Mouse (Mus musculus) forebrain, embryonic 16.5 days (tissue): ENCODE data around the gene Tmem143. TPM values are rescaled to one million over a fixed set of nuclear protein-coding genes. Genes with fewer than 3 reads are reported as not detected.

ENCODE experiments used
- ATAC-seq: fragments of 200-750 bp; cut with Nextera tagmentation; 2 replicates; pipeline ENCODE4 v1.8.0; 2017; ENCODE audit warnings: mild to moderate bottlenecking, moderate library complexity
- H3K27ac ChIP-seq: fragments of 300-500 bp; sonication (generic); 2 replicates; pipeline ENCODE4 v1.5.1; 2014; ENCODE audit warnings: low read length, control low read depth
- H3K27me3 ChIP-seq: fragments of 300-500 bp; sonication (generic); replicated peaks from 2 replicates; pipeline ENCODE4 v1.6.1; 2014; ENCODE audit warnings: low read length; ENCODE audit not compliant: control insufficient read depth, insufficient read depth
- H3K36me3 ChIP-seq: fragments of 300-500 bp; sonication (generic); 2 replicates; pipeline ENCODE4 v1.6.1; 2014; ENCODE audit not compliant: control insufficient read depth, insufficient read depth
- H3K4me1 ChIP-seq: fragments of 300-500 bp; sonication (generic); replicated peaks from 2 replicates; pipeline ENCODE4 v1.6.1; 2014; ENCODE audit warnings: low read length; ENCODE audit not compliant: control insufficient read depth, insufficient read depth
- H3K4me2 ChIP-seq: fragments of 300-500 bp; sonication (generic); 2 replicates; pipeline ENCODE4 v1.6.1; 2014; ENCODE audit warnings: mild to moderate bottlenecking, low read length, control low read depth
- H3K4me3 ChIP-seq: fragments of 300-500 bp; sonication (generic); replicated peaks from 2 replicates; pipeline ENCODE4 v1.5.1; 2014; ENCODE audit warnings: mild to moderate bottlenecking, low read length, control low read depth
- H3K9ac ChIP-seq: fragments of 300-500 bp; sonication (generic); replicated peaks from 2 replicates; pipeline ENCODE4 v1.6.1; 2014; ENCODE audit warnings: low read depth, low read length, control low read depth
- H3K9me3 ChIP-seq: fragments of 300-500 bp; sonication (generic); 2 replicates; pipeline ENCODE4 v1.6.1; 2016; ENCODE audit warnings: low read length; ENCODE audit not compliant: control insufficient read depth
- WGBS: fragments of 180-500 bp; shearing (Covaris S2); extraction: QIAGEN DNeasy Blood & Tissue Kit; methylation state at CpG from one replicate; pipeline ENCODE4 v1.1.7; 2014; 5-methylcytosine and 5-hydroxymethylcytosine counted together
- polyA plus RNA-seq: library from polyadenylated mRNA; unstranded; fragments of >200 nt; fragmentation: Nextera tagmentation; extraction: Ambion mirVana; gene quantifications from 2 replicates; pipeline ENCODE4 v1.2.1, GENCODE M21; 2015

Gene Tmem143
- polyA plus RNA-seq, 1 experiment from 2014 or later: 6.0 TPM

DNA sequence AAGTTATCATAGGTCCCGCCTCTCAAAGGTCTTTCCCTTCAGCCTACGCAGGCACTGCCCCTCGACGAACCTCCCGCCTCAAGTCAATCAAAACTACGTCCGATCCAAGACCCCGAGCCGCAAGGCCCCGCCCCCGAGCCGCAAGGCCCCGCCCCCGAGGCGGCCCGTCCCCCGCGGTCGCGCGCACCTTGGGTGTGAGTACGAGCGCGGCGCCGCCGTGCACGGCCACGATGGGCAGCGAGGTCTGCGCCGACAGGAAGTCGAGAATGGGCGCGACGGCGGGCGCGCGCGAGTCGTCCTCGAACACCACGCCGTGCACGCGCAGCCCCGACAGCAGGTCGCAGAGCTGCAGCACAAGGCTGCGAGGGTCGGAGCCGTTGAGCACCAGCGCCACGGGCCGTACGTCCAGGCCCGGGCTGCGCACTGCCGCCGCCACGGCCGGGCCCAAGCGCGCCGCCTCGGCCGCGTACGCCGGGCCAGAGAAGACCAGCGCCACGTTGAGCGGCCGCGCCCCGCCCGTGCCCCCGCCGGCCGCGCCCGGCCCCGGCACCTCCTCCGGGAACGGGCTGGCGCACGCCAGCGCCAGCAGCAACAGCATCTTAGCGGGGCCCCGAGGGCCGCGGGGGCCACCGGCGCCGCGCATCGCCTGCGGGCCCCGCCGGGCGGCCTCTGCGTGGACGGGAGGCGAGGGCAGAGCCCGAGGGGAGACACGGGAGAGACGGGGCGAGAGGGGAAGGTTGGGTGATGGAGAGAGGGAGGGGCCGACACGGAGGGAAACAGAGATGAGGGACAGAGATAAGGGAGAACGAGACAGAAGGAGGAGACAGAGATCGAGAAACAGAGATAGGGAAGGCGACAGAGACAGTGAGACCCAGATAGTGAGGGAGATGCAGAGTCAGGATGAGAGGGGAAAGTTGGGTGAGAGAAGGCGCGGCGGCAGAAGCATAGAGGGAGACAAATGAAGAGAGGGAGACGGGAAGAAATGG, 30.5 kb upstream of the Tmem143 start:
- H3K27me3 ChIP-seq: peaks cover under 1% of the 10 kb centered on the region; the same call in 1 of the 2 replicates
- H3K36me3 ChIP-seq: no peaks in the 10 kb centered on the region
- H3K9ac ChIP-seq: peak overlapping the region; percentile 85
- ATAC-seq: peak; percentile 58
- H3K4me1 ChIP-seq: peaks cover 42% of the 10 kb centered on the region
- H3K4me3 ChIP-seq: peak overlapping the region; percentile 68
- H3K27ac ChIP-seq: peak overlapping the region; percentile 55; the same call in 1 of the 2 replicates
- no peaks in the 10 kb centered on the region for H3K9me3 ChIP-seq
- H3K4me2 ChIP-seq: peak overlapping the region; percentile 70
- WGBS: under 1% methylated on average over 116 of the region's 117 CpGs

DNA sequence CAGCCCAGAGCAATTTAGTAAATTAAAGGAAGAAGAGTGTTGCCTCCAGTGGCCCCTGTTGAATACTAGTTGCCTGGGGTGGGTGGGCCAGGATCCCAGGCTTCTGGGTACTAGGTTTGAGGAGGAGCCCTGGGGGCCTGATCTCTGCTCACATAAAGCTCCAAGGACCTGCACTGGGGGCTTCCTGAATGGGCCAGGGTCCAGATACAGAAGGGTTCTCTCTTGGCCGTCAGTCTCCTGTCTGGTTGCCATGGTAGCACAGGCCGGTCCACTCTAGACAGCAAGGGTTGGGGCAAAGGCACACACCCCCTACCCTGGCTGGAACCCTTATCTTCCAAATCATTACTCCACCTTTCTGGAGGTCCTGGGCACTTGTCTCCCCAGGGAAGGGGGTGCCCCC, 28.9 kb upstream of the Tmem143 start:
- peaks cover 5% of the 10 kb centered on the region; the same call in 1 of the 2 replicates for H3K27me3 ChIP-seq
- H3K4me1 ChIP-seq: peaks cover 42% of the 10 kb centered on the region
- H3K27ac ChIP-seq: no peak overlapping the region
- no peaks in the 10 kb centered on the region for H3K36me3 ChIP-seq
- WGBS: 11% methylated on average over 2 of the region's 2 CpGs
- H3K9me3 ChIP-seq: no peaks in the 10 kb centered on the region
- no peak overlapping the region for H3K9ac ChIP-seq
- no peak for ATAC-seq
- peak overlapping the region; percentile 70 for H3K4me2 ChIP-seq
- H3K4me3 ChIP-seq: no peak overlapping the region

DNA sequence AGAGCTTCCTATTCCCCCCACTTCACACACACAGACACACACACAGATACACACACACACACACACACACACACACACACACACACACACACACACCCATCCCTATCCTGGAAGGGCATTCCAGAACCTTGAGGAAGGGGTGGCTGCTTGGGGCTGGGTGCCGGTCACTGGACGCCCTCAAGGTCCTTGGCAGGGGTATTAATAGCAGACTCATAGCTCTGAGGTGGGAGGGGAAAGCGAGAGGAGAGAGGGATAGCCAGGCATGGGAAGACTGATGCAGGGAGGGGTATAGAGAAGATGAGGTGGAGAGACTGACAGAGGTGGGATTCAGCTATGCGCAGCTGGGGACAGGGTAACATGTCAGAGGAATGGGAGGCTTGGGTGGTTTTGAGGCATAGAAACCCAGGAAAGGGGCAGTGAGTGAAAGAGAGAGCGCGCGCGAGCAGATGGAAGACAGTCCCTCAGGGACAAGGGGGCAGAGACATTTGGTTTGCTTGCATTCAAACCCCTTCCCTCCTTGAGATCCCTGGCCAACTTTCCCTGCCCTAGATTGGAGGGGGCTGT, 27.6 kb upstream of the Tmem143 start:
- Histone ChIP-seq H3K27ac (no peak overlapping the region), H3K4me3 (peak overlapping the region; percentile 38), H3K4me2 (peak overlapping the region; percentile 57), H3K4me1 (peaks cover 52% of the 10 kb centered on the region), H3K36me3 (no peaks in the 10 kb centered on the region), H3K9ac (0 out of 2 replicates have a peak overlapping the region, but pooled peaks have one; percentile 22), H3K9me3 (no peaks in the 10 kb centered on the region), H3K27me3 (peaks cover 5% of the 10 kb centered on the region; the same call in 1 of the 2 replicates)
- ATAC-seq: no peak
- WGBS: 24% methylated on average over 8 of the region's 8 CpGs

DNA sequence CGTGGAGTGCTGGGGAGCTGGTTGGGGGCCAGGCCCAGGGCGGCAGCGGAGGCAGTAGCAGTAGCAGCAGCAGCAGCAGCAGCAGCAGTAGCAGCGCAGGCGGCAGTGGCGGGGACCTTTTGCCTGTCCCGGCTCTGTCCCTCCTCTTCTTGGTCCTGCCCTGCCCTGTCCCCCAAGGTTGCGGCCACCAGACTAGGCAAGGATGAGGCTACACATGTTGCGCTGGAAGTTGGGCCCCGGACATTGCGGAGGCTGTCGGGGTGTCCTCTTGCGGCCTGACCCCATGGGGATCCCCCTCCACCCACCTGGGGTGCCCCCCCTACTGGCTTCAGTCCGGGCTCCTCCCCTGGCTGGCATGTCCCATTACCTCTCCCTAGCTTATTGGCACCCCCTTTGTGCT, 27.0 kb upstream of the Tmem143 start:
- WGBS: 2% methylated on average over 13 of the region's 14 CpGs
- no peak overlapping the region for H3K27ac ChIP-seq
- H3K4me1 ChIP-seq: peaks cover 58% of the 10 kb centered on the region

DNA sequence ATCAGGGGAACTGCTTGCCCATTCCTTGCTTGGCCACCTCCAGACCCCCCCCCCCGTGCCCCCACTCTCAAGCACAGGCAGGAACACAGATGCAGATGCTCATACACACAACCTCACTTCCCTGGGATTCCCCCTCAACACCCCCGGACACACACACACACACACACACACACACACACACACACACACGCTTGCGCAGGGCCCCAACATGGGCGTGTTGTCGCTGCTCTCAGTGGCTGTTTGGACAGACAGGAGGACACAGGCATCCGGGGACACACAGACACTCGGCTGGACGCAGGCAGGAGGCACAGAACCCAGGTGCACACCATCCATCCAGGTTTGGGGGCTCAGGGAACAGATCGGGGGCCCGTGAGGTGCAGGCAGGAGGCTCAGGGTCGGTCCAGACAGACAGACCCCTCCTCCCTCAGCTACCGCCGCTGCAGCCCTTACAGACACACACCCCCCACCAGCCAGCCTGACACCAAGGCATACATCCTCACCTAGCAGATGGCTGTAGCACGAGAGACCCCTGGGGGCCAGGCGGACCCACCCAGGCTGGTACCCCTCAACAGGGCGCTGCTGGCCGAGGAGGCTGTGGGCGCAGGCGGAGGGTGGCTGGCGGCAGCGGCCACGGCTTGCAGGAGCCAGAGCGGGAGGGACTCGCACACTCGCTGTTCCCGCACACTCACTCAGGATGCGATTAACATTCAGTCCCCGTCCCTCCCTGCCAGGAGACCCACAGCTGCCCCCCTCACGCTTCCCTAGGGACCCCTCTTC, 26.3 kb upstream of the Tmem143 start:
- Histone ChIP-seq H3K36me3 (no peaks in the 10 kb centered on the region), H3K4me2 (peak overlapping the region; percentile 57), H3K9me3 (no peaks in the 10 kb centered on the region), H3K4me1 (peaks cover 61% of the 10 kb centered on the region), H3K27ac (no peak overlapping the region), H3K27me3 (peaks cover 5% of the 10 kb centered on the region; the same call in 1 of the 2 replicates), H3K4me3 (peak overlapping the region; percentile 38), H3K9ac (peak overlapping the region; percentile 62)
- under 1% methylated on average over 28 of the region's 30 CpGs for WGBS
- no peak for ATAC-seq

More for the DNA sequence above, 27.0 kb upstream of the Tmem143 start:
- Histone ChIP-seq H3K4me3 (peak overlapping the region; percentile 38), H3K9me3 (no peaks in the 10 kb centered on the region), H3K36me3 (no peaks in the 10 kb centered on the region), H3K27me3 (peaks cover 5% of the 10 kb centered on the region; the same call in 1 of the 2 replicates), H3K4me2 (peak overlapping the region; percentile 57), H3K9ac (peak overlapping the region; percentile 24; the same call in 1 of the 2 replicates)
- ATAC-seq: no peak

DNA sequence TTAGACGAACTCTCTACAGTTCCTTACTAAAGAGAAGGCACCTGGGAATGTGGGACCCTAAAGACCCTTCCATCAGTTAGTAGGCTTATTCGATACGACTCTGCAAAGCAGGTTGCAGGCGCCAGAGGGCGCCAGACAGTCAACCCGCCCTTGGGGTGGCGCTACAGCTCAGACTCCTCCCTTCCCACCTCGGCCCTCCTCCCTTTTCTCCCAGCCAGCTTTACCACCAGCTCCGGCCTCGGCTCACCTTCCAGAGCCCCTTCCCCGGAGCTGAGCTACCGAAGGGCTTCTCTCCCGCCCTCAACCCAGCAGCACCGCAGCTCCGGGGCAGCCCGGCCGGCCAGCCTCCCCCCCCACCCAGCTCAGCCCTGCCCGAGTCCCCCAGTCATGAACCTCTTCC, 24.1 kb upstream of the Tmem143 start, which contains the start of gene Kdelr1:
Gene Kdelr1 (plus strand): TSS at position 149 of the 400 bp plus-strand sequence.
- H3K27me3 ChIP-seq: peaks cover 5% of the 10 kb centered on the region; the same call in 1 of the 2 replicates
- H3K27ac ChIP-seq: peak within 1 kb of the TSS; percentile 82
- H3K4me2 ChIP-seq: peak within 1 kb of the TSS; percentile 60
- H3K4me1 ChIP-seq: peaks cover 48% of the 10 kb centered on the region
- peaks cover 7% of the 10 kb centered on the region for H3K36me3 ChIP-seq
- peak within 1 kb of the TSS; percentile 66 for H3K4me3 ChIP-seq
- H3K9ac ChIP-seq: peak within 1 kb of the TSS; percentile 96
- ATAC-seq: peak; percentile 77
- H3K9me3 ChIP-seq: no peaks in the 10 kb centered on the region
- under 1% methylated on average over 18 of the region's 18 CpGs for WGBS

DNA sequence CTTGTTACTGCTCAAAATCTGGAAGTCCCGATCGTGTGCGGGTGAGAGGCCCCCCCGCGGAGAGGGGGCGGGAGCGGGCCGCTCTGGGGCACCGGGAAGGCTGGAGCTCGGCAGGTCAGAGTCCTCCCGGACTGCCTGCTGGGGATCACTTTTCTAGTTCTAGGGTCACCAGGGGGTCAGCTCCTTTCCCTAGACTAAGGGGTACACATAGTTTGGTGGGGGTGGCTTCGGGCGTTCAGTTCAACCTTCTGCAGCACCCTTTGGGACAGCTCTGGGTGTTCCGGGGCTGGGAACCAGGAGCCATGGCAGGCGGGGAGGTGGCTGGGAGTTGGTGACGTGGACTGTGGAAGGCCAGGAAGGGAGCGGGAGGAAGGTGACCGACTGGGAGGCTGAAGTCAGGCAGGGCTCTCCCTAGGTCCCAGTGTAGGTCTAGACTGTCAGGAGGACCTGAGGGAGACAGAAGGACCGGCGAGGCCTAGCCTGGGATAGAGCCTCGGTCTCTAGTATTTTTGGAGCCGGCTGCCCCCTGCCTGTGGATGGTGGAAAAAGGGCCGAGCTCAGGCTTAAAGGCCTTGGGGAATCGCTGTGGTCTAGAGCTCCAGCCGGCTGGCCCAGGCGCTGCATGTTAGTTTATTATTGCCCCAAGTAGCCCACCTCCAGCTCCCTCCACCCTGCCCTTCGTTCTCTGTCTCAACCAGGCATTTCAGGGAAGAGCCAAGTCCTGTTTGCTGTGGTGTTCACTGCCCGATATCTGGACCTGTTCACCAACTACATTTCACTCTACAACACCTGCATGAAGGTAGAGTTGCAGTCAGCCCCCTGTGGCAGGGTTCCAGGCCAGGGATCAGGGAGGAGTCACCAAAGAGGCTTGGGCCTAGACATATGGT, 23.4 kb upstream of the Tmem143 start:
- no peaks in the 10 kb centered on the region for H3K9me3 ChIP-seq
- peak; percentile 35 for ATAC-seq
- peaks cover 11% of the 10 kb centered on the region for H3K36me3 ChIP-seq
- H3K27me3 ChIP-seq: peaks cover 5% of the 10 kb centered on the region; the same call in 1 of the 2 replicates
- H3K4me3 ChIP-seq: peak overlapping the region; percentile 66
- 3% methylated on average over 28 of the region's 28 CpGs for WGBS
- H3K27ac ChIP-seq: peak overlapping the region; percentile 82
- H3K4me1 ChIP-seq: peaks cover 41% of the 10 kb centered on the region
- peak overlapping the region; percentile 60 for H3K4me2 ChIP-seq
- H3K9ac ChIP-seq: peak overlapping the region; percentile 96

DNA sequence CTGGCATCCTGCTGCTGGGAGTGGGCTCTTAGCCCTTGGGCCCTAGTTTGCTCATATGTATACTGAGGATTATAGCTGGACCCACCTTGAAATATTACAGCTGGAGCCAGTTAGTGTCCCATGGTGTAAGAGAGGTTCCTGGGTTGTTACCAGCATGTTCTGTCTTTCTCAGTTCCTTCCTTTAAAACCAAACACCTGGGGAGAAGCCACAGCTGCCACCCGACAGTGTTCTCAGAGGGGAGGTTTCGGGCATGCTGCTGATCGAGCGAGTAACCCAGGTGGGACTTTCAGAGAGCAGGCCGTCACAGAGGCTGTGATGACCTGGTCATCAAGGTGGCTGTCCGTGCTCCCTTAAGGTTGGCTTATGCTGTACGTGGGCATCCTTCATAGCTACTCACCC, 19.8 kb upstream of the Tmem143 start:
- no peak overlapping the region for H3K4me2 ChIP-seq
- no peaks in the 10 kb centered on the region for H3K27me3 ChIP-seq
- no peak overlapping the region for H3K9ac ChIP-seq
- H3K4me3 ChIP-seq: no peak overlapping the region
- H3K4me1 ChIP-seq: peaks cover 19% of the 10 kb centered on the region
- no peak for ATAC-seq
- peaks cover 24% of the 10 kb centered on the region for H3K36me3 ChIP-seq
- no peaks in the 10 kb centered on the region for H3K9me3 ChIP-seq
- no peak overlapping the region for H3K27ac ChIP-seq
- 96% methylated on average over 7 of the region's 7 CpGs for WGBS
